Mouse (Mus musculus): ENCODE results near the gene Cpsf7. TPM values are rescaled to one million over a fixed set of nuclear protein-coding genes. Genes with fewer than 3 reads are reported as not detected.

Gene Cpsf7
- 49.1 and 54.9 TPM in 2 replicates for polyA plus RNA-seq (2016; fragmentation: Nextera tagmentation; extraction: Ambion mirVana)

DNA sequence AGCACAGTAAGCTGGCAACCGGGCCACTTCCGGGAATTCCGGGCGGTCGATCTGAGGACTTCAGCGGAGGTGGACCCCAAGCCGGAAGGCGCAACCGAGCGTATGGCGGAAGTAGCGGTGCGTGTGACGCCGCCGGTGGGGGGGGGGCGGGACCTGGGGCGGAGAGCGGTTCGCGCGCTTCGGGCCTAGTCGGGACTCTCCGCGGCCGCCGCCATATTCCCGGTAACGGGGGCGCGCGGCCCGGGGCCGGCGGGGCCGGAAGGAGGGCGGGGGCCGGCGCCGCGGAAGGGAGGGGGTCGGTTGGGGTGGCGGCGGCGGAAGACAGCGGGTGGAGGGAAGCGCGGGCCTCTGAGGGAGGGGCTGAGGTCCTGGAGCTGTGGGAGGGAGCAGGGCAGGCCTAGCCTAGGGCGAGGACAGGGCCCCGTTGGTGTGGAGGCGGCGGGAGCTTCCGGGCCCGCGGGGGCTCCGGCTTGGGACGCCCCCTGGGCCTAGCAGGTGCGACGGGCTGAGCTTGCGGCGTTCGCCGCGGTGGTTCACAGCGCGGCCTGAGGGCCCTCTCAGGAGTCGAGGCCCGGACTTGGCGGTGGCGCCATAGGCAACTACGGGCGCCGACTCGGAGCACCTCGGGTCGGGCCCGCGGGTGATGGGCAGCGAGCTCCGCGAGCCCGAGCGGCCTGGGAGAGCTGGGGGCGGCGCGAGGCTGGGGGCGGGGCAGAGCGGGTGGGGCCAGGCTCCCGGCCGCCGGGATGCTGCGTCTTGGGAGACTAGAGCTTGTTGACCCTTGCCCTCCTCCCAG is at the start of gene Cpsf7:
Gene Cpsf7, plus strand, starts transcription at position 161 of the 796 bp plus-strand sequence.
- Histone ChIP-seq H3K27me3 (no peaks in the 10 kb centered on the region), H3K9me3 (no peaks in the 10 kb centered on the region), H3K4me2 (peak within 1 kb of the TSS; percentile 73), H3K4me3 (replicated peaks) (peak within 1 kb of the TSS; percentile 90), H3K9ac (replicated peaks) (peak within 1 kb of the TSS; percentile 97), H3K36me3 (peaks cover 18% of the 10 kb centered on the region), H3K4me1 (replicated peaks) (peaks cover 21% of the 10 kb centered on the region), H3K27ac (peak within 1 kb of the TSS; percentile 99)
- WGBS, result under 1% methylated on average over 86 of the region's 93 CpGs
- ATAC-seq (ENCODE audit: insufficient number of reproducible peaks, insufficient read depth, low FRiP score, low TSS enrichment, low read depth), result peak; percentile 94

DNA sequence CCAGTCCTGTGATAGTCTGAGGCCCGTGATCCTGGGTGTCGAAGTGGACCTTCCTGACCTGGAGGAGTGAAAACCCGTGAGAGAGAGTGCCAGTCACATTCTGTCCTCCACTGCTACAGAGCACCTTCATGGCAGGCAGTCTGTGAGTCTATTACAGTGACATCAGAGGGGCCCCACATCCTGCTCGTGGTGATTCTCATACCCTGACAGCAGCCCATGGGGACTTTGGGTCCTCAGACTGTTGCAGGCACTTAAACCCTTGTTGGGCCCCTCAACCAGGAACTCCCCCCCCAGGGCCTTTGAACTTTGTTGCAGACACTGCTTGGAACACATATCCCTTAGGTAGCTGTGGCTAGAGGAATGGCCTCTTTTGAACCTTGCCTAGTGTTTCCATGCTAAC is 45.5 kb upstream of the Cpsf7 start:
- ATAC-seq (ENCODE audit: insufficient number of reproducible peaks, insufficient read depth, low FRiP score, low TSS enrichment, low read depth), result no peak
- Histone ChIP-seq H3K27me3 (peaks cover 13% of the 10 kb centered on the region; the same call in 1 of the 2 replicates), H3K9ac (replicated peaks) (no peak overlapping the region), H3K4me3 (replicated peaks) (no peak overlapping the region), H3K4me1 (replicated peaks) (no peaks in the 10 kb centered on the region), H3K9me3 (no peaks in the 10 kb centered on the region), H3K36me3 (no peaks in the 10 kb centered on the region), H3K4me2 (no peak overlapping the region), H3K27ac (no peak overlapping the region)
- WGBS, result 45% methylated on average over 4 of the region's 4 CpGs

DNA sequence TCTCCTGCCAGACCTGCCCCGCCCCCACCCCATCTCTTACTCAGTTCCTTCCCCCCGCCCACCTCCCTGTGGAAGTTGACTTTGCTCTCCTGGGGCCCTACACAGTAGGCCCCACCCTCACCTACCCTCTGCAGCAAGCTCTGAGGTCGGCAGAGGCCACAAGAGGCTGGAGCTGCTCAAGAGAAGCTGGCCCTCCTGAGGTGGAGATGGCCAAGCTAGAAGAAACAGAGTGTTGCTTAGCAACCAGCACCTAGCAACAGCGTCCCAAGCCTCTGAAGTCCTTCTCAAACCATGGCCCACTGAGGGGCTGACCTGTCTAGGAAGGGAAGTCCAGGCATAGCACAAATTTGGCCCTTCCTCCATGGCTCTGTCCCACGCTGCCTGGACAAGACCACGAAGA is 42.4 kb upstream of the Cpsf7 start, which contains the start of gene Ppp1r32:
Gene Ppp1r32, minus strand, starts transcription at position 226 of the 400 bp plus-strand sequence.
- WGBS, result 32% methylated on average over 6 of the region's 6 CpGs
- Histone ChIP-seq H3K27ac (no peak within 1 kb of the TSS), H3K4me3 (replicated peaks) (no peak within 1 kb of the TSS), H3K9me3 (no peaks in the 10 kb centered on the region), H3K9ac (replicated peaks) (no peak within 1 kb of the TSS), H3K36me3 (no peaks in the 10 kb centered on the region), H3K4me2 (no peak within 1 kb of the TSS), H3K4me1 (replicated peaks) (no peaks in the 10 kb centered on the region), H3K27me3 (0 out of 2 replicates have a peak, but pooled peaks cover 7% of the 10 kb centered on the region)
- no peak for ATAC-seq (ENCODE audit: insufficient number of reproducible peaks, insufficient read depth, low FRiP score, low TSS enrichment, low read depth)

DNA sequence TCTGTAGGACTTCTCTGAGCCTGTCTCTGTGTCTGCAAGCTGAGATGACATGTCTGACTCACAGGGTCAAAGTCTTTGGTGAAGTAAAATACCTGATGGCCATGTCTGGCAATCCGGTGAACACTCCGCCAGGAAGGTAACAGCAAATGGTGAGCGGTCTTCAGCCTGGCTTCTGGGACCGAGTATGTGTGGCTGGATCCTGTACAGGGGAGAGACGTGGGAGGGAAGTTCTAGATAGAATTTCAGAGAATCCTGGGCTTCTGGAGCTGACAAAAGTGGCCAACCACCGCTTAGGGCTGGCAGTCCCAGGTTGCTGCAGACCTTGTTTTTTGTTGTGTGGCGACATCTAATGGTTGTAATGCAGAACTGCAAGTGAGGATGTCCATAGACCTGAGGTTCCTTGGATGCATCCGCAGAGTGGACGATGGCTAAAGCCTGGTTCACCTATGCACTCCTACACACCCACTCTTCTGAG is 38.8 kb upstream of the Cpsf7 start:
- WGBS, result 20% methylated on average over 9 of the region's 9 CpGs

GRCm38 (mm10) chr19:10495670-10496069 is 29.4 kb upstream of the Cpsf7 start:
- Histone ChIP-seq H3K27me3 (no peaks in the 10 kb centered on the region), H3K27ac (no peak overlapping the region), H3K9ac (replicated peaks) (no peak overlapping the region), H3K9me3 (no peaks in the 10 kb centered on the region), H3K4me2 (no peak overlapping the region), H3K4me3 (replicated peaks) (no peak overlapping the region), H3K4me1 (replicated peaks) (peaks cover 10% of the 10 kb centered on the region; the same call in 1 of the 2 replicates), H3K36me3 (peaks cover 21% of the 10 kb centered on the region)
- ATAC-seq (ENCODE audit: insufficient number of reproducible peaks, insufficient read depth, low FRiP score, low TSS enrichment, low read depth), result no peak
- WGBS, result 81% methylated on average over 1 of the region's 1 CpGs

More for the DNA sequence above, 38.8 kb upstream of the Cpsf7 start:
- Histone ChIP-seq H3K4me3 (replicated peaks) (no peak overlapping the region), H3K36me3 (no peaks in the 10 kb centered on the region), H3K9me3 (no peaks in the 10 kb centered on the region), H3K9ac (replicated peaks) (no peak overlapping the region), H3K4me1 (replicated peaks) (0 out of 2 replicates have a peak, but pooled peaks cover 3% of the 10 kb centered on the region), H3K4me2 (no peak overlapping the region), H3K27ac (no peak overlapping the region), H3K27me3 (no peaks in the 10 kb centered on the region; the same call in 1 of the 2 replicates)
- peak; percentile 57; the same call in 1 of the 2 replicates for ATAC-seq (ENCODE audit: insufficient number of reproducible peaks, insufficient read depth, low FRiP score, low TSS enrichment, low read depth)

- Histone ChIP-seq H3K4me2 (no peak overlapping the region), H3K9me3 (no peaks in the 10 kb centered on the region), H3K9ac (replicated peaks) (no peak overlapping the region), H3K4me1 (replicated peaks) (peaks cover 7% of the 10 kb centered on the region; the same call in 1 of the 2 replicates), H3K27ac (no peak overlapping the region), H3K27me3 (no peaks in the 10 kb centered on the region), H3K4me3 (replicated peaks) (no peak overlapping the region), H3K36me3 (peaks cover 34% of the 10 kb centered on the region)
- 57% methylated on average over 2 of the region's 2 CpGs for WGBS
- ATAC-seq (ENCODE audit: insufficient number of reproducible peaks, insufficient read depth, low FRiP score, low TSS enrichment, low read depth), result no peak
Measured at GRCm38 (mm10) chr19:10496976-10497375, 28.1 kb upstream of the Cpsf7 start.

GRCm38 (mm10) chr19:10497512-10498160 is 27.4 kb upstream of the Cpsf7 start:
- no peak overlapping the region for H3K27ac ChIP-seq
- H3K4me1 ChIP-seq (replicated peaks), result peaks cover under 1% of the 10 kb centered on the region; the same call in 1 of the 2 replicates
- no peak overlapping the region for H3K4me3 ChIP-seq (replicated peaks)
- no peaks in the 10 kb centered on the region for H3K27me3 ChIP-seq
- H3K4me2 ChIP-seq, result no peak overlapping the region
- WGBS, result 68% methylated on average over 8 of the region's 8 CpGs
- peaks cover 40% of the 10 kb centered on the region for H3K36me3 ChIP-seq
- no peaks in the 10 kb centered on the region for H3K9me3 ChIP-seq
- no peak overlapping the region for H3K9ac ChIP-seq (replicated peaks)
- ATAC-seq (ENCODE audit: insufficient number of reproducible peaks, insufficient read depth, low FRiP score, low TSS enrichment, low read depth), result no peak

GRCm38 (mm10) chr19:10500581-10500980 is 24.5 kb upstream of the Cpsf7 start:
- Histone ChIP-seq H3K27ac (no peak overlapping the region), H3K4me2 (no peak overlapping the region), H3K4me1 (replicated peaks) (no peaks in the 10 kb centered on the region), H3K27me3 (no peaks in the 10 kb centered on the region), H3K9ac (replicated peaks) (no peak overlapping the region), H3K36me3 (peaks cover 60% of the 10 kb centered on the region), H3K9me3 (no peaks in the 10 kb centered on the region), H3K4me3 (replicated peaks) (no peak overlapping the region)
- ATAC-seq (ENCODE audit: insufficient number of reproducible peaks, insufficient read depth, low FRiP score, low TSS enrichment, low read depth), result no peak
- 91% methylated on average over 8 of the region's 8 CpGs for WGBS

DNA sequence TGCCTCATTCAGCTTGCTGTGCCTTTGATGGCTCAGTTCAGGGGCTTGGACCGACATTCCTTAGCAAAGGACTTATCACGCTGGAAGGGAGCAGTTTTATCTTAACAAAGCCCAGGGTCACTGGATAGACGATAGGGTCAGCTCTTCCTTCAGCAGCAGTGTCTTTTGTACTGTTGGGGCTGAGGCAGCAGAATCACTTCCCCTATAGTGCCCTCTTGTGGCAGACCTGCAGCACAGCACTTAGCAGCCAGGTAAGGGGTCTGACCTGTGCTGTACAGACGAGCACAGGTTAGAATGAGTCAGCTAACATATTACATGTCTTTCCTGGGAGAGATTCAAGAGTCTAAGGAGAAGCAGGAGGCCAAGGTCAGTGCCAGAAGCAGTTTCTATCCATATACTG is 22.5 kb upstream of the Cpsf7 start:
- no peaks in the 10 kb centered on the region for H3K4me1 ChIP-seq (replicated peaks)
- H3K27ac ChIP-seq, result no peak overlapping the region
- H3K9me3 ChIP-seq, result no peaks in the 10 kb centered on the region
- WGBS, result 21% methylated on average over 4 of the region's 4 CpGs
- H3K4me3 ChIP-seq (replicated peaks), result no peak overlapping the region
- no peak overlapping the region for H3K9ac ChIP-seq (replicated peaks)
- H3K27me3 ChIP-seq, result no peaks in the 10 kb centered on the region
- ATAC-seq (ENCODE audit: insufficient number of reproducible peaks, insufficient read depth, low FRiP score, low TSS enrichment, low read depth), result 0 out of 2 replicates have a peak, but pooled peaks have one; percentile 42
- no peak overlapping the region for H3K4me2 ChIP-seq
- H3K36me3 ChIP-seq, result peaks cover 77% of the 10 kb centered on the region

DNA sequence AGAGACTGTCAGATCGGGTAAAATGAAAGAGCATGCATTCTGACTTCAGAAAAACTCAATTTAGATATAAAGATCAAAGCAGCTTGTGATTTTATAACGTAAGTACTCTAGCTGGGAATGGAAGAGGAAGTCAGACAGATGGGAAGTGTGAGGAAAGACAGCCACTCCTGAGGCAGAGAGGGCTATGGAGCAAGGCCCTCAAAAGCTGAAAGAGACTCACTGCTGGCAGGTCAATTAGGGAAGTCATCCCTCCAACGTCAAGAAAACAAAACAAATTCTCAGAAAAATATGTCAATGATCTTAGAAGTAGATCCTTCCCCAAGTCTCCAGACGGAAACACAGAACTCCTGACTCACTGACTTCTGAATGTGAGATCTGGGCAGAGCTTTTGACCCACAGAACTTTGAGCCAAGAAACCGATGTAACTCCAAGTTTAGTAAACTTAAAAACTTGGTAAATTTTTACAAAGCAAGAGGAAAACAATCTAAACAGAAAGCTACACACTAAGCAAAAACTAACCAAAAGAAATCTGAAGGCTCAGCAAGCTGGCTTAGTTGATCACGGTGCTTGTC is 14.2 kb upstream of the Cpsf7 start:
- Histone ChIP-seq H3K9me3 (no peaks in the 10 kb centered on the region), H3K27ac (no peak overlapping the region), H3K4me1 (replicated peaks) (no peaks in the 10 kb centered on the region), H3K9ac (replicated peaks) (no peak overlapping the region), H3K4me2 (no peak overlapping the region), H3K4me3 (replicated peaks) (no peak overlapping the region), H3K36me3 (peaks cover 52% of the 10 kb centered on the region), H3K27me3 (no peaks in the 10 kb centered on the region)
- no peak for ATAC-seq (ENCODE audit: insufficient number of reproducible peaks, insufficient read depth, low FRiP score, low TSS enrichment, low read depth)
- WGBS, result 79% methylated on average over 6 of the region's 6 CpGs

DNA sequence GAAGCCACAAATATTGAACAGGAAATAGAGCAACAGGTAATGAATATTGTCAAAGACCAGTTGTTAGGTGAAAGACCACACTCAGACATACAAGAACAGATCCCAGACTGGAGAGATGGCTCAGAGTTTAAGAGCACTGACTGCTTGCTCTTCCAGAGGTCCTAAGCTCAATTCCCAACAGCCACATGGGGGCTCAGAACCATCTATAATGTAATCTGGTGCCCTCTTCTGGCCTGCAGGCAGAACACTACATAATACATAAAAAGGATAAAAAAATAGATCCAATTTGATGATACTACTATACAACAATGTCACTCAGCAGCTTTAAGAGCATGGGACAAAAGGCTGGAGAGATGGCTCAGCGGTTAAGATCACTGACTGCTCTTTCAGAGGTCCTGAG is 4.7 kb upstream of the Cpsf7 start:
- no peak overlapping the region for H3K4me3 ChIP-seq (replicated peaks)
- ATAC-seq (ENCODE audit: insufficient number of reproducible peaks, insufficient read depth, low FRiP score, low TSS enrichment, low read depth), result no peak
- 52% methylated on average over 1 of the region's 1 CpGs for WGBS

More for the DNA sequence above, 4.7 kb upstream of the Cpsf7 start:
- no peaks in the 10 kb centered on the region for H3K27me3 ChIP-seq
- no peaks in the 10 kb centered on the region for H3K9me3 ChIP-seq
- no peak overlapping the region for H3K9ac ChIP-seq (replicated peaks)
- no peak overlapping the region for H3K4me2 ChIP-seq
- H3K4me1 ChIP-seq (replicated peaks), result peaks cover 4% of the 10 kb centered on the region
- peaks cover 22% of the 10 kb centered on the region for H3K36me3 ChIP-seq
- H3K27ac ChIP-seq, result no peak overlapping the region

All from limb, embryonic 12.5 days (tissue).